Mouse (Mus musculus): ENCODE measurements at regions not wholly inside any gene's neighbourhood (a gene's known extent, or its start where the extent isn't known, plus 50 kb on each side); places are given as distances from the start of the nearest gene placed in this dataset.

DNA sequence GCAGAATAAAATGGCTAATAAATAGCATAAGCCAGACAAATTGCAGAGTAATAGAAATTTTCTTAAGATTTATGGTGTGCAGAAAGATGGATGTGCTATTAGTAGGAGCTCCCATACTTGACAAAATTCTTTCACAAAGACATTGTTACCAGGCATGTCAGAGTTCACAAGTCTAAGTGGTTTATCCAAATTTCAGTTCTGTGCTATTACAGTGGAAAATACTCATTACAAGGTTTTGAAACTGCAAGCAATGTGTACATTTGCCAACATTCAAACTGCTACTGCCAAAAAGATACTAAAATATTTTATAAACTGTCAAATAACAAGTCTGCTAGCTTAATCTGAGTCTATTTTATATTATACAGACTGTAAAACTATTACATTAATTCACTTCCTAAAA, 1550.2 kb upstream of the Acvr2a start:
- Histone ChIP-seq H3K9ac (no peak overlapping the region), H3K27ac (no peak overlapping the region), H3K9me3 (replicated peaks) (no peaks in the 10 kb centered on the region), H3K27me3 (no peaks in the 10 kb centered on the region), H3K4me1 (no peaks in the 10 kb centered on the region), H3K4me3 (no peak overlapping the region), H3K4me2 (no peak overlapping the region), H3K36me3 (ENCODE audit: poor library complexity, severe bottlenecking) (no peaks in the 10 kb centered on the region)
- no peak for ATAC-seq

DNA sequence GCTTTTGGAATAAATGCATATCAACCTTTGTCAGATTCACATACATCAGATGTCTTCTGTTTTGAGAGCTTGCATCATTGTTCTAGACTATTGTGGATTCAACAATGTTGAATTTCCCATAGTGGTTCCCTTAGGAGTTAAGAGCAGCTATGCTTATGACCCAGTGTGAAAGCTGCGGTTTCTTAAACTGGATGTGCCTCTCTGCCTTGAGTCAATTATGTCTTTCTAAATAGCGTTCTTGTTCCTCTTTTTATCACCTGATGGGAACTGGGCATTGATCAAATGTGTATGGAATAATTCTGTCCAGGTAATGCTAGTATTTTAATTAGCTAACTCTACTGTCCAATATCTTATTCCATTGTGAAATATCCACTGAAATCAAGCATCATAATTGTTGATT, 1548.0 kb upstream of the Acvr2a start:
- WGBS: 84% methylated on average over 2 of the region's 2 CpGs
- H3K9me3 ChIP-seq (replicated peaks): no peaks in the 10 kb centered on the region
- ATAC-seq: no peak
- no peaks in the 10 kb centered on the region for H3K36me3 ChIP-seq (ENCODE audit: poor library complexity, severe bottlenecking)
- H3K4me1 ChIP-seq: no peaks in the 10 kb centered on the region
- H3K9ac ChIP-seq: no peak overlapping the region
- H3K4me3 ChIP-seq: no peak overlapping the region
- H3K27ac ChIP-seq: no peak overlapping the region
- H3K4me2 ChIP-seq: no peak overlapping the region
- no peaks in the 10 kb centered on the region for H3K27me3 ChIP-seq

DNA sequence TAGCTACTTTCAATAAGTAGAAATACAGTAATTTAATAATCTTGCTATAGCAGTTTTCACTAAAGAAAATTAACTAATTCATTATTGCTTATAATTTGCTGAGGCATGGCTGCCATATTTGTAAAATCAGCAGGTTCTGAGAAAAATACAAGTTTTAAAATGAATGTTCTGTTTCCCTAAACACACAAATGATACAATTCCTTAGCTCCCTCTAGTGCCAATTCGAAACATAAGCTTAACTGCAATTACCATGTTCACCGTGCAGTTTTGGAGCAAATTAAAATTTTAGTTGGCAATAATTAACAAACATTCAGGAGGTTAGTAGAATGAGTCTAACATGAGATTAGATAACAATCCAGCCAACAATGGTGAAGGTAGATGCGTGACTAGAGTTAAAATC, 1518.4 kb upstream of the Acvr2a start:
- H3K4me2 ChIP-seq: no peak overlapping the region
- 0 out of 2 replicates have a peak, but pooled peaks have one; percentile 48 for ATAC-seq

DNA sequence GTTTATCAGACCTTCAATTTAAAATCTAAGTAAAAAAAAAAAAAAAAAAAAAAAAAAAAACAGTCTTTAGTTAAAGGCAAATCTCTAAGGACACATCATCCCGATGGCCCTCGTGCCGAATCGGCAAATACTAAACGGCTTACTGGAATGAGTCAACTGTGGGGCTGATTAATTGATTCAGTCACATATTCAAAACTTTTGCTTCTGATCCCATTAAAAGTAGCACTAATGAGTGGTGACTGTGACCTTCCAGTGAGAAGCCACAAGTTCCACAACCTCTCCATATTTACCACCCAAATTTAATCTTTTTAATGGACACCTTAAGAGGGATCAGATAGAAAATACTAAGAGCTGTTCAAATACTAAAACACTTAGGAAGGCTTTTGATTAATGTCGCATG, 1511.9 kb upstream of the Acvr2a start:
- no peak overlapping the region for H3K4me3 ChIP-seq
- H3K9me3 ChIP-seq (replicated peaks): no peaks in the 10 kb centered on the region
- no peaks in the 10 kb centered on the region for H3K27me3 ChIP-seq
- ATAC-seq: no peak
- H3K27ac ChIP-seq: no peak overlapping the region
- no peaks in the 10 kb centered on the region for H3K4me1 ChIP-seq
- H3K9ac ChIP-seq: no peak overlapping the region
- no peak overlapping the region for H3K4me2 ChIP-seq
- H3K36me3 ChIP-seq (ENCODE audit: poor library complexity, severe bottlenecking): no peaks in the 10 kb centered on the region
- WGBS: 76% methylated on average over 6 of the region's 6 CpGs

More for the DNA sequence above, 1518.4 kb upstream of the Acvr2a start:
- no peaks in the 10 kb centered on the region for H3K9me3 ChIP-seq (replicated peaks)
- H3K27me3 ChIP-seq: no peaks in the 10 kb centered on the region
- H3K9ac ChIP-seq: no peak overlapping the region
- H3K27ac ChIP-seq: no peak overlapping the region
- no peaks in the 10 kb centered on the region for H3K36me3 ChIP-seq (ENCODE audit: poor library complexity, severe bottlenecking)
- WGBS: 42% methylated on average over 3 of the region's 3 CpGs
- no peak overlapping the region for H3K4me3 ChIP-seq
- H3K4me1 ChIP-seq: no peaks in the 10 kb centered on the region

DNA sequence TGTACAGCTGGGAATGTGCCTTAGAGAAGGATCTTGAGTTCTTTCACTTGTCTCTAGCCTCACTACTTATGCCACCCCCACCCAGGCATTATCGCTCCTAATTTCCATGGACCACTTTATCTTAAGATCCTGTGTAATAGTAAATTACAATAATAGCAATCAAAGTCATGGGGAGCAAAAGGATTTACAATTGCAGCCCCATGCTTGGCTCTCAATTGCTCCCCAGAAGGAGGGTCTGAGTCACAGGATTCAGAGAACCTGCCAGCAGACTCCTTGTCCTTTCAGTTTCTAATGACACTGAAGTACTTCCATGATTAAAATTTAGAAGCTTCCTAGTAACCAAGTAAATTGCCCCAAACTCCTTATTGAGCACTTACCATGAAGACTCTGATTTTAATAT, 1483.3 kb upstream of the Acvr2a start:
- peak; percentile 41; the same call in 1 of the 2 replicates for ATAC-seq
- Histone ChIP-seq H3K4me1 (peaks cover 8% of the 10 kb centered on the region), H3K9ac (no peak overlapping the region), H3K27ac (no peak overlapping the region), H3K4me2 (no peak overlapping the region), H3K4me3 (no peak overlapping the region), H3K9me3 (replicated peaks) (no peaks in the 10 kb centered on the region), H3K36me3 (ENCODE audit: poor library complexity, severe bottlenecking) (no peaks in the 10 kb centered on the region), H3K27me3 (no peaks in the 10 kb centered on the region)
- 32% methylated on average over 1 of the region's 1 CpGs for WGBS

DNA sequence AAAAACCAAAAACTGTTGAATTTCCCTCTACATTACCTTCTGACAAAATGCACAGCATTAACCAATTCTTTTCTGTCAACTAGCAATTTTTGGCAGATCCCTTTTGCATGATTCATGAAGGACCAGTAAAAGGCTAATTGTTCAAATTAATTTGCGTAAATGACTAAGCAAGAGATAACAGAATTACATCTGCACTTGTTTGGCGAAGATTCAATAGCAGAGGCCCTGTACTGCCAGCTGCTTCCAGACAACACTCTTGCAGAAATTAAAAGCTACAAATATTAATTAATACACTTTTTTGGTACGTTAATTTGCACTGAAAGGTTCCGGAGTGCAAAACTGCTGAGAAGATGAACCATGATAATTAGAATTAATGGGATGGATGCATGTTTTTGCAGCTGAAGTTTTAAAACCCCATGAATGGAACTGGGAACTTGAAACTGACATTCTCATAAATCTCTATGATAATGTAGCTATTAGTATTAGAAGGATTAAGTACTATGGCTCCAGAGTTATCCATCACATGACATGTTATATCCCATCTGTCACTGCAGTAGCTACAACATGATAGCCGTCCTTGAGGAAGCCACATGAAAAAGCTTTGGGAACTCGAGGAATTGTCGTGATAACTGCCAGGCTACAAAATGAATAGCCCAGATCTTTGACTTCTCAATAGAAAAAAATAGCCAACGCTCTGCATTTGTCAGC, 1479.3 kb upstream of the Acvr2a start:
- Histone ChIP-seq H3K4me3 (no peak overlapping the region), H3K4me1 (peaks cover 8% of the 10 kb centered on the region), H3K36me3 (ENCODE audit: poor library complexity, severe bottlenecking) (no peaks in the 10 kb centered on the region), H3K4me2 (no peak overlapping the region), H3K9ac (no peak overlapping the region), H3K9me3 (replicated peaks) (no peaks in the 10 kb centered on the region), H3K27ac (no peak overlapping the region), H3K27me3 (no peaks in the 10 kb centered on the region)
- 39% methylated on average over 8 of the region's 8 CpGs for WGBS
- ATAC-seq: peak; percentile 84

DNA sequence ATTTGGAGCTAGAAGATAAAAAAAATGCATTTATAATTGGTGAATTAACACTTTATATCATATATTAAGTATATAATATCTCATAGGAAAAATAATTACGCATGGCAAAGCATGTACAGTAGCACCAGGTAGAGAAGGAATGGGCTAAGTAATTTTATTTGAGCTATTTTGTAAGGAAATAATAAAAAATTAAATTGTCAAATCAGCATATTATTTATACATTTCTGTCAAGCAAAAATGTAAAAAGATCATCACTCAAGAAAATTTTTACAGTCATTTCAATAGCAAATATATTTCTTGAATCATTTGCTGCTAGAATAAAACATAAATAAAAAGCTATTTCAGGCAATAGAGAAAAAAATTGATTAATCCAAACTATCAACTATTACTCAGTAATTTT, 1450.4 kb upstream of the Acvr2a start:
- whole genome bisulfite sequencing: 84% methylated on average over 1 of the region's 1 CpGs
- Histone ChIP-seq H3K9me3 (replicated peaks) (no peaks in the 10 kb centered on the region), H3K4me3 (no peak overlapping the region), H3K9ac (no peak overlapping the region), H3K27ac (no peak overlapping the region), H3K36me3 (ENCODE audit: poor library complexity, severe bottlenecking) (no peaks in the 10 kb centered on the region), H3K4me1 (no peaks in the 10 kb centered on the region), H3K27me3 (no peaks in the 10 kb centered on the region), H3K4me2 (no peak overlapping the region)
- no peak for ATAC-seq

DNA sequence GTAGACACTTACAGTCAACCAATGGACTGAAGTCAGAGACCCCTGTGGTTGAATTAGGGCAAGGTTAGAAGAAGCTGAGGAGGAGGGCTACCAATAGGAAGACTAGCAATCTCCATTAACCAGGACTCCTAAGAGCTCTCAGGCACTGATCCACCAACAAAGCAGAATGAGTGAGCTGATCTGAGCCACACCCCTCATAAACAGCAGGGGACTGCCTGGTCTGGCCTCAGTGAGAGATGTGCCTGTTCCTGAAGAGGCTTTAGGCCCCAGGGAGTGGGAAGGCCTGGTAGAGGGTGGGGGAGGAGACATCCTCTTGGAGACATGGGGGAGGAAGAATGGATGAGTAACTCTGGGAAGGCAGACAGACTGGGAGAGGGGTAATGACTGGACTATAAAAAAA, 1445.6 kb upstream of the Acvr2a start:
- Histone ChIP-seq H3K4me1 (no peaks in the 10 kb centered on the region), H3K4me3 (no peak overlapping the region), H3K9me3 (replicated peaks) (no peaks in the 10 kb centered on the region), H3K9ac (no peak overlapping the region), H3K36me3 (ENCODE audit: poor library complexity, severe bottlenecking) (no peaks in the 10 kb centered on the region), H3K4me2 (no peak overlapping the region), H3K27ac (no peak overlapping the region), H3K27me3 (no peaks in the 10 kb centered on the region)
- ATAC-seq: no peak
